ENCODE assay signal across 14 mouse cellular contexts in the genomic region with DNA sequence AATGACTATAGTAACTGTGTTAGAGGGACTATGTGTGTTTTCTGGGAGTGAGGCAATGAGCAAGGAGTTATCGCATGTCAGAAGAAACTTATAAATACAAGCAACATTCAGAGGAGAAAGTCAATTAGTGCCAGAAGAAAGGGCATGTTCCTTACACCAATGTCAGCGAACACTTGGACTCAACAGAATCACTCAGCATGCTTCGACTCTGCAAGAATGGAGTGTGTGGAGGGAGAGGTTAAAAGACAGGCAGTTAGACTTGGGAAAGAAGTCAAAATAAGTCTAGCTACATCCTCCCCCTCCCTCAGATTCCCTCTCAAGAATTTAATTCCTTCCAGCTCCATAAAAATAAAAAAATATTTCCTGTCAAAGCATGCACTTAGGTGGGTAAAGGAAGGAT. TPM values are rescaled to one million over a fixed set of nuclear protein-coding genes. Genes with fewer than 3 reads are reported as not detected.
DNase-seq lines count a peak whose midpoint lies in the region; ATAC-seq and TF ChIP-seq lines count a peak whose summit lies in the region.
"Had no signal": no experiment of that assay in that cellular context is flagged by ENCODE, and none has a peak within 500 bp of the region (broad histone marks: within the 10 kb centered on the region; RNA-seq: fewer than 3 reads in every experiment).

No protein-coding gene starts in this region.

- TF ChIP-seq POLR2A in embryonic fibroblast, embryonic 13.5 days (IDR thresholded peaks at IDR 0.05; ENCODE audit: low read depth, low read length) = no peak

- TF ChIP-seq EP300 in liver, postnatal 0 days (IDR thresholded peaks at IDR 0.05; ENCODE audit: low read depth) = no peak

- H3K4me2 ChIP-seq in heart, embryonic 13.5 days = no peak overlapping the region
- no peak overlapping the region for H3K4me2 ChIP-seq in liver, embryonic 12.5 days
- no peak overlapping the region for H3K4me2 ChIP-seq in liver, postnatal 0 days (ENCODE audit: low read depth, low read length)
- no peak overlapping the region for H3K4me2 ChIP-seq in stomach, embryonic 16.5 days (ENCODE audit: low read depth, low read length)
- H3K4me2 ChIP-seq: hindbrain, embryonic 12.5 days had no signal

- no peaks in the 10 kb centered on the region for H3K36me3 ChIP-seq in heart, embryonic 13.5 days
- no peaks in the 10 kb centered on the region for H3K36me3 ChIP-seq in liver, embryonic 12.5 days
- H3K36me3 ChIP-seq in liver, postnatal 0 days (replicated peaks; ENCODE audit: insufficient read depth, low read length) = no peaks in the 10 kb centered on the region
- H3K36me3 ChIP-seq in stomach, embryonic 16.5 days (ENCODE audit: control insufficient read depth, insufficient read depth, low read length) = no peaks in the 10 kb centered on the region
- H3K36me3 ChIP-seq: hindbrain, embryonic 12.5 days; midbrain, embryonic 12.5 days had no signal

- TF ChIP-seq CTCF in liver, postnatal 0 days (IDR thresholded peaks at IDR 0.05; ENCODE audit: low read depth) = no peak
- TF ChIP-seq CTCF in embryonic fibroblast, embryonic 13.5 days (IDR thresholded peaks at IDR 0.05; ENCODE audit: borderline replicate concordance, insufficient read depth, low read length) = no peak

- DNase-seq in heart, adult 9 months (ENCODE audit: low spot score in 2 of 2) = no peak
- DNase-seq in liver, postnatal 0 days = no peak
- no peak for DNase-seq in gastrocnemius, postnatal 4 days (ENCODE audit: low spot score in 2 of 2)
- DNase-seq in adrenal gland, postnatal 14 days = no peak
- DNase-seq: gastrocnemius, postnatal 25 days had no signal

- peak overlapping the region; percentile 63 for H3K27ac ChIP-seq in heart, embryonic 13.5 days (replicated peaks)
- H3K27ac ChIP-seq in liver, embryonic 12.5 days = 0 out of 2 replicates have a peak overlapping the region, but pooled peaks have one; percentile 20
- H3K27ac ChIP-seq in liver, postnatal 0 days (ENCODE audit: low read depth) = no peak overlapping the region
- H3K27ac ChIP-seq in embryonic fibroblast, embryonic 13.5 days (ENCODE audit: insufficient read depth, low read length) = peak overlapping the region; percentile 75
- peak overlapping the region; percentile 87 for H3K27ac ChIP-seq in stomach, embryonic 16.5 days (ENCODE audit: low read length)
- H3K27ac ChIP-seq: hindbrain, embryonic 12.5 days; midbrain, embryonic 12.5 days had no signal

- H3K9ac ChIP-seq in heart, embryonic 13.5 days = no peak overlapping the region
- H3K9ac ChIP-seq in liver, embryonic 12.5 days = no peak overlapping the region
- H3K9ac ChIP-seq in liver, postnatal 0 days (replicated peaks) = no peak overlapping the region
- H3K9ac ChIP-seq in stomach, embryonic 16.5 days (ENCODE audit: low read length) = 0 out of 2 replicates have a peak overlapping the region, but pooled peaks have one; percentile 10
- H3K9ac ChIP-seq: hindbrain, embryonic 12.5 days; midbrain, embryonic 12.5 days had no signal

- no peak overlapping the region for H3K4me3 ChIP-seq in heart, embryonic 13.5 days
- H3K4me3 ChIP-seq in liver, embryonic 12.5 days = no peak overlapping the region
- H3K4me3 ChIP-seq in liver, postnatal 0 days (ENCODE audit: low read depth, low read length) = no peak overlapping the region
- H3K4me3 ChIP-seq in embryonic fibroblast, embryonic 13.5 days (ENCODE audit: insufficient read depth, low read length) = no peak overlapping the region
- H3K4me3 ChIP-seq in stomach, embryonic 16.5 days (replicated peaks; ENCODE audit: low read length) = no peak overlapping the region
- H3K4me3 ChIP-seq: hindbrain, embryonic 12.5 days; midbrain, embryonic 12.5 days had no signal

- no peak for ATAC-seq in heart, embryonic 13.5 days (ENCODE audit: extremely low read depth, insufficient number of reproducible peaks, low FRiP score, low TSS enrichment)
- no peak for ATAC-seq in liver, embryonic 12.5 days
- no peak for ATAC-seq in liver, postnatal 0 days
- ATAC-seq in stomach, embryonic 16.5 days (ENCODE audit: insufficient read depth, low FRiP score) = no peak
- ATAC-seq: lung, postnatal 0 days had no signal

- H3K9me3 ChIP-seq in heart, embryonic 13.5 days = no peaks in the 10 kb centered on the region
- no peaks in the 10 kb centered on the region for H3K9me3 ChIP-seq in liver, embryonic 12.5 days (replicated peaks)
- H3K9me3 ChIP-seq in liver, postnatal 0 days (ENCODE audit: low read length) = no peaks in the 10 kb centered on the region
- H3K9me3 ChIP-seq in stomach, embryonic 16.5 days (replicated peaks; ENCODE audit: control insufficient read depth, low read length) = no peaks in the 10 kb centered on the region
- H3K9me3 ChIP-seq: hindbrain, embryonic 12.5 days; midbrain, embryonic 12.5 days had no signal

- no peaks in the 10 kb centered on the region for H3K27me3 ChIP-seq in heart, embryonic 13.5 days (replicated peaks)
- no peaks in the 10 kb centered on the region for H3K27me3 ChIP-seq in liver, embryonic 12.5 days (replicated peaks)
- no peaks in the 10 kb centered on the region for H3K27me3 ChIP-seq in liver, postnatal 0 days (ENCODE audit: insufficient read depth, low read length)
- H3K27me3 ChIP-seq in stomach, embryonic 16.5 days (ENCODE audit: control insufficient read depth, insufficient read depth, low read length) = no peaks in the 10 kb centered on the region
- H3K27me3 ChIP-seq: hindbrain, embryonic 12.5 days; midbrain, embryonic 12.5 days had no signal

- H3K4me1 ChIP-seq in heart, embryonic 13.5 days = peaks cover 14% of the 10 kb centered on the region
- H3K4me1 ChIP-seq in liver, embryonic 12.5 days = no peaks in the 10 kb centered on the region
- no peaks in the 10 kb centered on the region for H3K4me1 ChIP-seq in liver, postnatal 0 days (ENCODE audit: insufficient read depth)
- H3K4me1 ChIP-seq in embryonic fibroblast, embryonic 13.5 days (ENCODE audit: control insufficient read depth, insufficient read depth, low read length) = peaks cover 6% of the 10 kb centered on the region; the same call in 1 of the 2 replicates
- H3K4me1 ChIP-seq in stomach, embryonic 16.5 days (ENCODE audit: control insufficient read depth, insufficient read depth, low read length) = peaks cover 5% of the 10 kb centered on the region; the same call in 1 of the 2 replicates

- 50% methylated on average over 3 of the region's 3 CpGs for WGBS in heart, embryonic 13.5 days
- 65% methylated on average over 3 of the region's 3 CpGs for WGBS in liver, embryonic 12.5 days (ENCODE audit: insufficient replicate concordance)
- 80% methylated on average over 3 of the region's 3 CpGs for WGBS in liver, postnatal 0 days (ENCODE audit: insufficient replicate concordance)
- WGBS in stomach, embryonic 16.5 days = 39% methylated on average over 3 of the region's 3 CpGs

RNA-seq across cellular contexts. Expression of gene Dcn, which starts 1.1 kb away (rescaled TPM):
- polyA plus RNA-seq in heart, embryonic 13.5 days (2015; fragmentation: Nextera tagmentation; extraction: Ambion mirVana) = 171 and 206 TPM in 2 replicates
- 33.5 and 40.6 TPM in 2 replicates for polyA plus RNA-seq in liver, embryonic 12.5 days (2016; fragmentation: Nextera tagmentation; extraction: Ambion mirVana)
- 153 and 157 TPM in 2 replicates for polyA plus RNA-seq in liver, postnatal 0 days (2015; fragmentation: Nextera tagmentation; extraction: Ambion mirVana)
- 51.0 and 172 TPM in 2 replicates for polyA plus RNA-seq in embryonic fibroblast, embryonic 13.5 days (2011; ENCODE audit: insufficient read length, low read depth, missing spikeins)
- polyA plus RNA-seq in stomach, embryonic 16.5 days (2015; fragmentation: Nextera tagmentation; extraction: Ambion mirVana) = 772 and 849 TPM in 2 replicates
- 100 to 1,000 TPM; 637 to 757 TPM for total RNA-seq in gastrocnemius, postnatal 4 days (2021)
- 214 and 240 TPM in 2 replicates for total RNA-seq in adrenal gland, postnatal 14 days (2021)
- total RNA-seq: common myeloid progenitor, adult 5-6 weeks; MEL had no signal
